Mouse (Mus musculus) ES-Bruce4 (cell line): Measurements from ENCODE around the gene 1700069L16Rik.

Experiments used
- CTCF ChIP-seq: IDR thresholded peaks from one replicate; pipeline ENCODE4 v1.8.1; 2011; ENCODE audit warnings: low read depth, low read length
- POLR2A ChIP-seq: IDR thresholded peaks from one replicate; pipeline ENCODE4 v1.8.1; 2011; ENCODE audit warnings: low read length; ENCODE audit not compliant: insufficient read depth

GRCm38 (mm10) chr5:113712861-113713260, 11.7 kb downstream of the 1700069L16Rik start:
- no peak for TF ChIP-seq POLR2A
- TF ChIP-seq CTCF, result no peak
